Mouse (Mus musculus) megakaryocyte progenitor cell, adult 5-6 weeks (primary cell): ENCODE results near the gene Heph. TPM values are rescaled to one million over a fixed set of nuclear protein-coding genes. Genes with fewer than 3 reads are reported as not detected.
A peak's percentile ranks its signal among the peaks of the same experiment; 100 is the strongest.
"Not testable (repeated sequence)": the region's sequence is repeated elsewhere in the genome, so short reads cannot be mapped to it uniquely, and the experiment has no call there.

Experiments used
- ATAC-seq: replicated peaks from 2 replicates; pipeline ENCODE4 v1.8.0; 2016; ENCODE audit warnings: mild to moderate bottlenecking, moderate TSS enrichment, inconsistent platforms; ENCODE audit not compliant: poor library complexity
- total RNA-seq, 2 experiments: library from RNA; stranded (forward) in 1 of 2; stranded (reverse) in 1 of 2; fragments of 157-497, 149-512 nt in 1 of 2; fragments of 200-1000 nt in 1 of 2; gene quantifications; 2 replicates each; pipeline versions ENCODE4 v1.2.3 to v1.2.4; 2015 to 2017

Heph gene
- total RNA-seq (2015) = 0.35 TPM in 1 of 2 replicates, not detected in the other
- total RNA-seq (2017) = 0.12 TPM in 1 of 2 replicates, not detected in the other

DNA sequence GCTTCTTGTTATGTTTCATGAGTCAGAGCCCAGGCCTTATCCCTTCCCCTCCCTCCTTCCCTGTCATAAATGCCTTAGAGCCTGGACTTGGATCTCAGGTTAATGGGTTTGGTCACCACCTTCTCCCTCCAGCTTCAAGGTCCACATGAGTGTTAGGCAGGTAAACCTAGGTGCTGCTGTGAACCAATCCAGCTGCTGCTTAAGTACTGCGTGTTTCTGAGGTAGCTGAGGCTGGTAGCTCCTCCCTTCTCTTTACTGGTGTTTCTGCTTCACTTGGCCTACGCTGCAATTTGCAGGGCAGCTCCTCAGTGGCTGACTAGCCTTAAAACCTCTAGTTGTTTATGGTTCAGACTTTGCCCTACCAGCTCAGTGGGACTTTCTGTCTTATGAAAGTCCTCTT is at the start of gene Heph:
TSS of gene Heph (plus strand) at position 211 of the 400 bp plus-strand sequence.
- no peak for ATAC-seq

DNA sequence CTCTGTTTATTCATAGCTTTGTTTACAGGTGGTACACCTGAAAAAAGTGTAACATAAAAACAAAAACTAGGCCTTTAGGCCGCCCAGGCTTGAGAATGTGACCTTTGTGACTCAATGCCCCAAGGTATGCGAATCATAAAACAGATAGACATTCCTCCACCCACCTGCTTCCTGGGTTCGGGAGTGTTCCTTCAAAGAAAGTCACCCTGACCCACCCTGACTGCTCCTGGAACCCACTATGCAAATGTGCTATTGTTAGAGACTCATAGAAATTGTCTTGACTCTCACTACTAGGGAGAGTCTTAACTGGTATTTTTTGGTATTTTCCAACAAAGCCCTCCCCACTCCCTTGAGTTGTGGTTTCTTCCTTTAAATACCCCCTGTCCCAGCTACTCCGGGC is 39.8 kb upstream of the Heph start:
- ATAC-seq = not testable (repeated sequence)

DNA sequence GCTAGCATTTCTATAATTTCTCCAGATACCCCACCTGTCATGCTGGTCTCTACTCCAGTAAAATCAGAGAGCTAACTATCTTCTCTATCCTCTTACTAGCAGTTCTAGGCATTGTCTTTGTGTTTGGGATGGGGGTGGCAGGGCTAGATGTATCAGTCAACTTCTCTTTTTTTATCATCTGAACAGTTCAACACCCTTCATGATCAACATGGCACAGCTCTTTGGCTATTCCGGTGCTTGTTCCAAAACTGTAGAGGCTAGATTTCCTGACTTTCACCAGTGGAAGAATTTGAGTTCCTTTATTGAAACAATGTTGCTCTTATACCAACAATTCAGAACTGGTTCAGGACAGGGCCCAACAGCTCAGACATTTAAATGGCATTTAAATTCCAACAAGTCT is 38.2 kb upstream of the Heph start:
- no peak for ATAC-seq

DNA sequence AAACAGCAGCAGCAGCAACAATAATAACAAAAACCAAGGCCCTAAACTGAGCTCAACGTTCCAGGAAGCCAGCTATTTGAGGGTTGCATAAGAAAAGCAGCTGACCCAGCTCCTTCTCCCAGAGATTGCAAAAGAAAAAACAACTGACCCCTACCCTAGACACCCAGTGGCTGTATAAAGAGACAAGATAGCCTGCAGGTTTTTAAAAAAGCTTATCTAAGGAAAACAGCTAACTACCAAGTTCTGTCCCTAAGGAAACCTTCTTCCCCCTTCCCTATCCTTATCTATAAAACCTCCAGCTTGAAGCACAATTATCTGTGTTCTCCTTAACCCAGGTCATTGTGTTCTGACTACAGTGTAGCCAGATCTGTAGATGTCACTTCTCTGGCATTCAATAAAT is 37.4 kb upstream of the Heph start:
- peak; percentile 75 for ATAC-seq

DNA sequence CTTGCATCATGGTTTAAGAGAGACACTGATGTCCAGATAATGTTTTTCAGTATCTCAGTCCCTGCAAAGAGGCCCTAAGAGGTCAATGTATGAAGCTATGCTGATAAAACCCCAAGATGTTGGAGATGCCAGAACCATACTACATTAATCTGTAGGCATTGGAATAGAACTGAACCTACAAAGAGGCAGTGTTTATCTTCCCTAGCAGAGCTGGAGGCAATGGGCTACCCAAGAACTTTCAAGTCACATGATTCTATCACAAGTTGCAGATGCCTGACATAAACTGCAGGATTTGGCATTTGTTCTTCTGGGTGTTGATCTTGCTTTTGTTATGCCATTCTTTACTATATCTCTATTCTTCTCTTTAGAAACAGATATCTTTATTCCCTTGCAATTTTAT is 35.8 kb upstream of the Heph start:
- peak; percentile 44 for ATAC-seq

DNA sequence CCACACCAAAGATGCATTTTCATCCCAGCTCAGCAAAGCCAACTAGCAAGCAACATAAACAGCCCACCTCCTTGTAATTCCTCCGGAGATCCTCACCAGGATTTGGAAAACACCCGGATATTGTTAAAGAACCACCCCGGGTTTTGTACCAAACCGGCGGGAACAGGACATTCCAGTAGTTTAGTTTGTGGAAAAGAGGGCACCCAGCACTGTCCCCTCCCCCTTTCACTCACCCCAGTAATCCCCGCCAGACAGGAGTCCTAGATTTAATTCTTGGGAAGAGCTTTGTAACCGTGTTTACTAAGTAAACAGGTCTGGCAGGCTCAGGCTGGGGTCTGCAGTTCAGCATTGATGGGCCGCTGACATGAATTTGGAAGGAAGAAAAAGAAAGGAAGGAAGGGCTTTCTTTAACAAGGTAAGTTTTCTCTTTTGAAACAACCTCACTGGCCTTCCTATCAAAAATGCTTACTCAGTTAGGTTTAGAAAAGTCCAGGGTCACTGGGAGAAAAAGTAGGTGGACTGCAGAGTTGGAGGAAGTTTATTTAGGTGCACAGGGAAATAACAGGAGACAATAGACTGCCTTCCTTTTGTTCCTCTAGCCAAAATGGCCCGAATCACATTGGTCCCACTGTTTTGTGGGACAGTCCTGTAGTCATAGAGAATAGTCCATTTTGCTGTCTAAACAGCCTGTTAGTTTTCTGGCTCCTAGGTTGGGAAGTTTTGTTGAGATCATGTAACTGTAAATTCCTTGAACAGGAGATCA is 1.2 kb downstream of the Heph start, which contains the start of gene Hsf3:
TSS of gene Hsf3 (minus strand) at position 94 of the 763 bp plus-strand sequence.
- no peak for ATAC-seq

DNA sequence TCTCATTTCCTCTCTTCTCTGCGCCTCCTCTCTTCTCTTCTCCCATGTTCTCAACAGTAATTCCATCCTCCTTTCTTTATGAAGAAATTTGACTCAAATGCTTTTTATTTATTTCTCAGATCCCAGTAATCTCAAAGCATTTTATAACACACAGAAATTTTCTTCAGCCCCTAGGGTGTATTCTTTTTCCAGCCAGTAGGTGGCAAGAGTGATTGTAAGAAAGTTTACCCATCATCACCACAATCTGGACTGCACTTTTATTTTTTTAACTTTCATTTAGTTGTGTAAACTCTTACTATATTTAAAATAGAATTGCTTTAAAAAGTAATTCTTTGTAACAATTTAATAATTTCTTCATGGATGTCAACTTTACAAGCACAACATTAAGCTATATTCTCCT is 46.4 kb downstream of the Heph start:
- ATAC-seq = no peak

Other genes with a start within 250 kb of the Heph start
- 0.17 TPM in 1 of 2 replicates, not detected in the other for gene Vsig4, start 161.9 kb upstream of the Heph start, total RNA-seq (2015)
- gene Vsig4, start 161.9 kb upstream of the Heph start, total RNA-seq (2017) = not detected in 2 replicates
- gene Hsf3, start 935 bp downstream of the Heph start, total RNA-seq (2015) = not detected in 2 replicates
- not detected in 2 replicates for gene Hsf3, start 935 bp downstream of the Heph start, total RNA-seq (2017)